Mouse (Mus musculus): ENCODE measurements around the gene Celf6. TPM values are rescaled to one million over a fixed set of nuclear protein-coding genes. Genes with fewer than 3 reads are reported as not detected.

Celf6 gene
- not detected for total RNA-seq (2021)
- long read RNA-seq, experiment 1 = 0 reads
- long read RNA-seq, experiment 2 = 0 reads

GRCm38 (mm10) chr9:59577844-59578504 lies at the start of gene Celf6:
Gene Celf6, plus strand, starts transcription at chr9:59577917.
- DNase-seq = peak; percentile 77

GRCm38 (mm10) chr9:59528274-59528673 lies 49.4 kb upstream of the Celf6 start:
- DNase-seq = no peak

- no peak for DNase-seq
Observed at GRCm38 (mm10) chr9:59531645-59532044, 46.1 kb upstream of the Celf6 start.

GRCm38 (mm10) chr9:59533422-59533821 lies 44.3 kb upstream of the Celf6 start:
- DNase-seq = no peak

GRCm38 (mm10) chr9:59533889-59534288 lies 43.8 kb upstream of the Celf6 start:
- peak; percentile 37 for DNase-seq

- DNase-seq = no peak
Observed at GRCm38 (mm10) chr9:59537651-59538050, 40.1 kb upstream of the Celf6 start.

GRCm38 (mm10) chr9:59539441-59540137 lies 38.1 kb upstream of the Celf6 start, which contains the start of the genes Hexa and Tmem202:
Gene Hexa, plus strand, starts transcription at chr9:59539540.
Gene Tmem202, minus strand, starts transcription at chr9:59539847.
- peak; percentile 81 for DNase-seq

- no peak for DNase-seq
Observed at GRCm38 (mm10) chr9:59541617-59542016, 36.1 kb upstream of the Celf6 start.

- no peak for DNase-seq
Observed at GRCm38 (mm10) chr9:59542766-59543324, 34.9 kb upstream of the Celf6 start.

- DNase-seq = no peak
Observed at GRCm38 (mm10) chr9:59544739-59545138, 33.0 kb upstream of the Celf6 start.

- no peak for DNase-seq
Observed at GRCm38 (mm10) chr9:59547869-59548268, 29.8 kb upstream of the Celf6 start.

GRCm38 (mm10) chr9:59548961-59549487 lies 28.7 kb upstream of the Celf6 start:
- no peak for DNase-seq

- no peak for DNase-seq
Observed at GRCm38 (mm10) chr9:59550077-59550476, 27.6 kb upstream of the Celf6 start.

GRCm38 (mm10) chr9:59551017-59551416 lies 26.7 kb upstream of the Celf6 start:
- no peak for DNase-seq

GRCm38 (mm10) chr9:59551620-59552031 lies 26.1 kb upstream of the Celf6 start:
- DNase-seq = peak; percentile 28

GRCm38 (mm10) chr9:59552610-59553009 lies 25.1 kb upstream of the Celf6 start:
- no peak for DNase-seq

- DNase-seq = no peak
Observed at GRCm38 (mm10) chr9:59553719-59554118, 24.0 kb upstream of the Celf6 start.

- DNase-seq = peak; percentile 82
Observed at GRCm38 (mm10) chr9:59565600-59565999, 12.1 kb upstream of the Celf6 start.

- DNase-seq = peak; percentile 53
Observed at GRCm38 (mm10) chr9:59567111-59567510, 10.6 kb upstream of the Celf6 start.

GRCm38 (mm10) chr9:59571852-59572251 lies 5.9 kb upstream of the Celf6 start:
- no peak for DNase-seq

- DNase-seq = no peak
Observed at GRCm38 (mm10) chr9:59577401-59577800, 316 bp upstream of the Celf6 start.

GRCm38 (mm10) chr9:59578505-59578867 lies 769 bp downstream of the Celf6 start:
- DNase-seq = no peak

- DNase-seq = peak; percentile 65
Observed at GRCm38 (mm10) chr9:59584871-59585308, 7.2 kb downstream of the Celf6 start.

Measured in gastrocnemius, postnatal 10 days (tissue).